In the genomic region with DNA sequence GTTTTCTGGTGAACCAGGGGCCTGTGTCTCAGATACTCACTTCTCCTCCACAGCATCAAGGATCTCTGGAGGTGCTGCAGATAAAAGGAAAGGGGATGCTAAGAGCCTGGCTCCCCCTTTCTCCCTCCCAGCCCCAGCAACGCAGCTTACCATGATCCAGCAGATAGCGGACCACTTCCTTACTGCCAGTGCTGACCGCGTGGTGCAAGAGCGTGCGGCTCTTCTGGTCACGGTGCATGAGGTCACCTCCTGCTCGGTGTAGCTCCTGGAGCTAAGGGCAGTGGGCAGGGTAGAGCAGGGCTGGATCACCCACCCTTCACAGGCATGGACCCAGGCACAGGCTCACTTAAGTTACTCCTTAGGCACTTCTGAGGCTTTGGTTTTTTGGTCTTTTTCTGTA, we compare ENCODE assay signal across 12 mouse cellular contexts. TPM values are rescaled to one million over a fixed set of nuclear protein-coding genes. Genes with fewer than 3 reads are reported as not detected.
DNase-seq lines count a peak whose midpoint lies in the region; ATAC-seq lines count a peak whose summit lies in the region.
"Had no signal": no experiment of that assay in that cellular context is flagged by ENCODE, and none has a peak within 500 bp of the region (broad histone marks: within the 10 kb centered on the region; RNA-seq: fewer than 3 reads in every experiment).

No protein-coding gene starts in this region.

- H3K9ac ChIP-seq in hindbrain, embryonic 12.5 days = no peak overlapping the region
- no peak overlapping the region for H3K9ac ChIP-seq in neural tube, embryonic 11.5 days (ENCODE audit: low read length)
- H3K9ac ChIP-seq in intestine, embryonic 16.5 days (ENCODE audit: low read depth, low read length) = 0 out of 2 replicates have a peak overlapping the region, but pooled peaks have one; percentile 11

- H3K36me3 ChIP-seq in hindbrain, embryonic 10.5 days = peaks cover 70% of the 10 kb centered on the region
- peaks cover 33% of the 10 kb centered on the region for H3K36me3 ChIP-seq in hindbrain, embryonic 12.5 days
- peaks cover 15% of the 10 kb centered on the region for H3K36me3 ChIP-seq in neural tube, embryonic 11.5 days (ENCODE audit: control insufficient read depth, insufficient read depth, low read length)
- H3K36me3 ChIP-seq in intestine, embryonic 16.5 days (ENCODE audit: control insufficient read depth, insufficient read depth, low read length) = peaks cover 32% of the 10 kb centered on the region

- WGBS in hindbrain, embryonic 10.5 days = 62% methylated on average over 8 of the region's 8 CpGs
- WGBS in hindbrain, embryonic 12.5 days = 54% methylated on average over 8 of the region's 8 CpGs
- 58% methylated on average over 8 of the region's 8 CpGs for WGBS in neural tube, embryonic 11.5 days
- 39% methylated on average over 8 of the region's 8 CpGs for WGBS in intestine, embryonic 16.5 days

- ATAC-seq in hindbrain, embryonic 12.5 days (ENCODE audit: low FRiP score) = no peak
- ATAC-seq in neural tube, embryonic 11.5 days (ENCODE audit: insufficient read depth, low FRiP score, low TSS enrichment) = no peak
- no peak for ATAC-seq in intestine, embryonic 16.5 days

- H3K27ac ChIP-seq in hindbrain, embryonic 10.5 days = peak overlapping the region; percentile 100
- no peak overlapping the region for H3K27ac ChIP-seq in hindbrain, embryonic 12.5 days
- 0 out of 2 replicates have a peak overlapping the region, but pooled peaks have one; percentile 40 for H3K27ac ChIP-seq in neural tube, embryonic 11.5 days (ENCODE audit: low read depth, low read length)
- peak overlapping the region; percentile 54 for H3K27ac ChIP-seq in intestine, embryonic 16.5 days (ENCODE audit: low read length)
- H3K27ac ChIP-seq: heart, adult 2 months; stomach, postnatal 0 days had no signal

- H3K4me3 ChIP-seq in hindbrain, embryonic 10.5 days = peak overlapping the region; percentile 82
- no peak overlapping the region for H3K4me3 ChIP-seq in hindbrain, embryonic 12.5 days
- H3K4me3 ChIP-seq in neural tube, embryonic 11.5 days (ENCODE audit: low read depth, low read length) = no peak overlapping the region
- no peak overlapping the region for H3K4me3 ChIP-seq in intestine, embryonic 16.5 days (ENCODE audit: low read length)
- H3K4me3 ChIP-seq: erythroblast, embryonic 14.5 days; heart, adult 2 months had no signal

- no peak for DNase-seq in hindbrain, embryonic 10.5 days (ENCODE audit: low spot score)
- DNase-seq in neural tube, embryonic 11.5 days (ENCODE audit: low spot score) = no peak
- no peak for DNase-seq in neural tube, embryonic 10.5 days (ENCODE audit: extremely low spot score, low spot score)
- DNase-seq in naive thymus-derived CD4-positive, alpha-beta T cell, adult 2 months (ENCODE audit: low read depth) = peak; percentile 11
- no peak for DNase-seq in urinary bladder, postnatal 4 days (ENCODE audit: low spot score in 2 of 2)
- DNase-seq: adrenal gland, adult 8-10 months; kidney, adult 9 months had no signal

- no peak overlapping the region for H3K4me2 ChIP-seq in hindbrain, embryonic 12.5 days (replicated peaks)
- no peak overlapping the region for H3K4me2 ChIP-seq in neural tube, embryonic 11.5 days (ENCODE audit: low read depth)
- H3K4me2 ChIP-seq in intestine, embryonic 16.5 days (ENCODE audit: low read depth, low read length) = no peak overlapping the region

- H3K27me3 ChIP-seq in hindbrain, embryonic 10.5 days (ENCODE audit: insufficient read depth, poor library complexity, severe bottlenecking) = no peaks in the 10 kb centered on the region
- H3K27me3 ChIP-seq in hindbrain, embryonic 12.5 days = no peaks in the 10 kb centered on the region
- H3K27me3 ChIP-seq in neural tube, embryonic 11.5 days (ENCODE audit: control insufficient read depth, insufficient read depth, low read length) = no peaks in the 10 kb centered on the region
- no peaks in the 10 kb centered on the region for H3K27me3 ChIP-seq in intestine, embryonic 16.5 days (replicated peaks; ENCODE audit: control insufficient read depth, insufficient read depth, low read length)

- H3K9me3 ChIP-seq in hindbrain, embryonic 10.5 days = no peaks in the 10 kb centered on the region
- H3K9me3 ChIP-seq in hindbrain, embryonic 12.5 days (replicated peaks) = no peaks in the 10 kb centered on the region
- H3K9me3 ChIP-seq in neural tube, embryonic 11.5 days (ENCODE audit: control insufficient read depth, low read length) = no peaks in the 10 kb centered on the region
- H3K9me3 ChIP-seq in intestine, embryonic 16.5 days (ENCODE audit: control insufficient read depth, low read length) = no peaks in the 10 kb centered on the region

- peaks cover 79% of the 10 kb centered on the region for H3K4me1 ChIP-seq in hindbrain, embryonic 10.5 days (replicated peaks)
- H3K4me1 ChIP-seq in hindbrain, embryonic 12.5 days = peaks cover 47% of the 10 kb centered on the region
- peaks cover 34% of the 10 kb centered on the region for H3K4me1 ChIP-seq in neural tube, embryonic 11.5 days (ENCODE audit: control insufficient read depth, insufficient read depth, low read length)
- peaks cover 47% of the 10 kb centered on the region for H3K4me1 ChIP-seq in intestine, embryonic 16.5 days (ENCODE audit: control insufficient read depth, insufficient read depth, low read length)

RNA-seq across cellular contexts. Expression of a gene that starts 1.9 kb away (rescaled TPM):
- polyA plus RNA-seq in hindbrain, embryonic 10.5 days (2016; fragmentation: Nextera tagmentation; extraction: Ambion mirVana) = 1,375 and 1,717 TPM in 2 replicates
- 904 and 962 TPM in 2 replicates for polyA plus RNA-seq in hindbrain, embryonic 12.5 days (2016; fragmentation: Nextera tagmentation; extraction: Ambion mirVana)
- 1,127 and 1,214 TPM in 2 replicates for polyA plus RNA-seq in neural tube, embryonic 11.5 days (2014; fragmentation: Nextera tagmentation; extraction: Ambion mirVana)
- 370 and 437 TPM in 2 replicates for polyA plus RNA-seq in intestine, embryonic 16.5 days (2015; fragmentation: Nextera tagmentation; extraction: Ambion mirVana)

RNA-seq across cellular contexts. Expression of a gene that starts 7.0 kb away (rescaled TPM):
- 0.48 and 0.95 TPM in 2 replicates for polyA plus RNA-seq in hindbrain, embryonic 10.5 days (2016; fragmentation: Nextera tagmentation; extraction: Ambion mirVana)
- 0.77 and 1.0 TPM in 2 replicates for polyA plus RNA-seq in hindbrain, embryonic 12.5 days (2016; fragmentation: Nextera tagmentation; extraction: Ambion mirVana)
- 0.45 and 0.53 TPM in 2 replicates for polyA plus RNA-seq in neural tube, embryonic 11.5 days (2014; fragmentation: Nextera tagmentation; extraction: Ambion mirVana)
- polyA plus RNA-seq in intestine, embryonic 16.5 days (2015; fragmentation: Nextera tagmentation; extraction: Ambion mirVana) = 0.23 and 0.33 TPM in 2 replicates

RNA-seq across cellular contexts. Expression of a gene that starts 11.5 kb away (rescaled TPM):
- 0.18 and 0.25 TPM in 2 replicates for polyA plus RNA-seq in hindbrain, embryonic 10.5 days (2016; fragmentation: Nextera tagmentation; extraction: Ambion mirVana)
- 0.50 and 0.57 TPM in 2 replicates for polyA plus RNA-seq in hindbrain, embryonic 12.5 days (2016; fragmentation: Nextera tagmentation; extraction: Ambion mirVana)
- polyA plus RNA-seq in neural tube, embryonic 11.5 days (2014; fragmentation: Nextera tagmentation; extraction: Ambion mirVana) = 0.37 and 0.58 TPM in 2 replicates
- polyA plus RNA-seq in intestine, embryonic 16.5 days (2015; fragmentation: Nextera tagmentation; extraction: Ambion mirVana) = 0.28 and 0.55 TPM in 2 replicates
- polyA plus RNA-seq: erythroblast, embryonic 14.5 days; heart, adult 2 months had no signal

RNA-seq across cellular contexts. Expression of a gene that starts 41.6 kb away (rescaled TPM):
- 36.3 and 39.4 TPM in 2 replicates for polyA plus RNA-seq in hindbrain, embryonic 10.5 days (2016; fragmentation: Nextera tagmentation; extraction: Ambion mirVana)
- 30.9 and 31.9 TPM in 2 replicates for polyA plus RNA-seq in hindbrain, embryonic 12.5 days (2016; fragmentation: Nextera tagmentation; extraction: Ambion mirVana)
- polyA plus RNA-seq in neural tube, embryonic 11.5 days (2014; fragmentation: Nextera tagmentation; extraction: Ambion mirVana) = 34.6 and 37.7 TPM in 2 replicates
- 46.4 and 66.7 TPM in 2 replicates for polyA plus RNA-seq in intestine, embryonic 16.5 days (2015; fragmentation: Nextera tagmentation; extraction: Ambion mirVana)
